Mouse (Mus musculus): Measurements from ENCODE around the gene Rest.

GRCm38 (mm10) chr5:77267957-77268624 is 2.8 kb downstream of the Rest start:
- TF ChIP-seq CTCF (IDR thresholded peaks at IDR 0.05): no peak
- no peak for TF ChIP-seq EP300 (IDR thresholded peaks at IDR 0.05)
